ENCODE assay signal across 8 mouse cellular contexts in the genomic region with DNA sequence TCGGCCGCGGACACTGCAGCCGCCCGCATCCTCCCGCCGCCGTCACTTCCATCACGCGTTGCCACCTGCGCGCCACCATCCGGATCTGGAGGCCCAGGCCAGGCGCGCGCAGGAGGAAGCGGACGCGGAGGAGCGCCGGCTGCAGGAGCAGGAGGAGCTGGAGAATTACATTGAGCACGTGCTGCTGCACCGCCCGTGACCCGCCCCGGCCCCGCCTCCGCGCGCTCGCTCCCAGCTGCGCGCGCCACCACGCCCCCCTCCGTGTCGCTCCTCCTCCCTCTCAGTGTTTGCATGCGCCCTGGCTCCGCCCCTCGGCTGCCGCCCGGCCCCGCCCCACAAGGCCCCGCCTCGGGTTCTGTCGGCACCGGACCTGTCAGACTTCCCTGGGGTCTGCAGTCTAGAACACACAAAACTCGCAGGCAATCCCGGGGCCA. TPM values are rescaled to one million over a fixed set of nuclear protein-coding genes. Genes with fewer than 3 reads are reported as not detected.
A peak's percentile ranks its signal among the peaks of the same experiment; 100 is the strongest.
DNase-seq lines count a peak whose midpoint lies in the region; ATAC-seq and TF ChIP-seq lines count a peak whose summit lies in the region.

No protein-coding gene starts in this region.

- POLR2A ChIA-PET in Patski (lab: Charles Lee), result no interaction called here

- peak overlapping the region; percentile 54 for H3K4me3 ChIP-seq in hindbrain, embryonic 13.5 days

- in situ Hi-C loops in Patski (cut with MboI; ENCODE audit: low pct_unique_long_range_greater_than_20kb), result loop anchor here (5.0 kb wide), 1 partner anchor 40 kb away; a partner anchor contains a TSS

- under 1% methylated on average over 48 of the region's 49 CpGs for WGBS in hindbrain, embryonic 13.5 days

- H3K9me3 ChIP-seq in hindbrain, embryonic 13.5 days, result no peaks in the 10 kb centered on the region

- CTCF ChIA-PET in Patski (lab: Charles Lee), result no interaction called here

- H3K36me3 ChIP-seq in hindbrain, embryonic 13.5 days, result peaks cover 27% of the 10 kb centered on the region

- no peaks in the 10 kb centered on the region for H3K27me3 ChIP-seq in Patski
- peaks cover 67% of the 10 kb centered on the region for H3K27me3 ChIP-seq in hindbrain, embryonic 13.5 days

- ATAC-seq in Patski, result peak; percentile 41
- ATAC-seq in hindbrain, embryonic 13.5 days (ENCODE audit: low FRiP score), result peak; percentile 63

- H3K4me1 ChIP-seq in hindbrain, embryonic 13.5 days (replicated peaks), result peaks cover 42% of the 10 kb centered on the region

- H3K27ac ChIP-seq in hindbrain, embryonic 13.5 days, result peak overlapping the region; percentile 23; the same call in 1 of the 2 replicates

- no peak for DNase-seq in Patski (ENCODE audit: low read depth, low spot score)
- peak; percentile 93 to 97 for DNase-seq in cerebellum, postnatal 10 days
- DNase-seq in frontal cortex, postnatal 14 days (ENCODE audit: low spot score in 2 of 2), result peak; percentile 71 to 80
- DNase-seq in left cerebral cortex, adult 11 months (ENCODE audit: low spot score), result peak; percentile 68
- DNase-seq in lung, postnatal 4 days, result peak; percentile 93 to 94
- DNase-seq in retina, postnatal 7 days (ENCODE audit: low read depth, low spot score), result peak; percentile 65
- DNase-seq in urinary bladder, adult 18-20 months (ENCODE audit: low spot score in 2 of 2), result peak; percentile 84 to 87

- H3K9ac ChIP-seq in hindbrain, embryonic 13.5 days, result peak overlapping the region; percentile 76

- peak overlapping the region; percentile 99 for H3K4me2 ChIP-seq in hindbrain, embryonic 13.5 days

- no peak for TF ChIP-seq CTCF in Patski (IDR thresholded peaks at IDR 0.05)

RNA-seq across cellular contexts. Expression of a gene that starts 6.5 kb away (rescaled TPM):
- polyA plus RNA-seq in Patski (2021), result 0.89 TPM
- polyA plus RNA-seq in hindbrain, embryonic 13.5 days (2015; fragmentation: Nextera tagmentation; extraction: Ambion mirVana), result 1.6 and 1.9 TPM in 2 replicates

RNA-seq across cellular contexts. Expression of a gene that starts 13.3 kb away (rescaled TPM):
- 240 TPM for polyA plus RNA-seq in Patski (2021)
- polyA plus RNA-seq in hindbrain, embryonic 13.5 days (2015; fragmentation: Nextera tagmentation; extraction: Ambion mirVana), result 220 and 236 TPM in 2 replicates

RNA-seq across cellular contexts. Expression of a gene that starts 39.4 kb away (rescaled TPM):
- polyA plus RNA-seq in Patski (2021), result 151 TPM
- 0.06 and 0.16 TPM in 2 replicates for polyA plus RNA-seq in hindbrain, embryonic 13.5 days (2015; fragmentation: Nextera tagmentation; extraction: Ambion mirVana)

RNA-seq across cellular contexts. Expression of a gene that starts 44.8 kb away (rescaled TPM):
- polyA plus RNA-seq in Patski (2021), result 99.6 TPM
- polyA plus RNA-seq in hindbrain, embryonic 13.5 days (2015; fragmentation: Nextera tagmentation; extraction: Ambion mirVana), result 107 and 109 TPM in 2 replicates

RNA-seq across cellular contexts. Expression of a gene that starts 45.8 kb away (rescaled TPM):
- 202 TPM for polyA plus RNA-seq in Patski (2021)
- polyA plus RNA-seq in hindbrain, embryonic 13.5 days (2015; fragmentation: Nextera tagmentation; extraction: Ambion mirVana), result 34.0 and 38.1 TPM in 2 replicates

Comparison
In these comparisons a context has a peak if more than half of its experiments do, and no peak if none do; other contexts are left out.
1. RNA of a gene that starts 39.4 kb away (polyA plus RNA-seq): 151 TPM in Patski (single experiment); 0.06 to 0.16 TPM in hindbrain, embryonic 13.5 days; every median in the first group is over 100 times any median in the second.